Mouse (Mus musculus) lung, embryonic 14.5 days (tissue): ENCODE data around the gene Hist2h2aa2. TPM values are rescaled to one million over a fixed set of nuclear protein-coding genes. Genes with fewer than 3 reads are reported as not detected.

Experiments used
- ATAC-seq: fragments of 200-750 bp; cut with Nextera tagmentation; 2 replicates; pipeline ENCODE4 v1.8.0; 2017; ENCODE audit warnings: mild to moderate bottlenecking, moderate TSS enrichment, moderate library complexity; ENCODE audit not compliant: insufficient read depth
- DNase-seq: peaks from one replicate; pipeline ENCODE4 v3.0.0-alpha.2; 2015
- H3K27ac ChIP-seq: fragments of 300-500 bp; sonication (generic); 2 replicates; pipeline ENCODE4 v1.5.1; 2014; ENCODE audit warnings: low read depth, mild to moderate bottlenecking, moderate library complexity
- H3K27me3 ChIP-seq: fragments of 300-500 bp; sonication (generic); 2 replicates; pipeline ENCODE4 v1.6.1; 2014; ENCODE audit warnings: low read length, control low read depth; ENCODE audit not compliant: insufficient read depth
- H3K36me3 ChIP-seq: fragments of 300-500 bp; sonication (generic); 2 replicates; pipeline ENCODE4 v1.6.1; 2014; ENCODE audit warnings: control low read depth; ENCODE audit not compliant: insufficient read depth
- H3K4me1 ChIP-seq: fragments of 300-500 bp; sonication (generic); 2 replicates; pipeline ENCODE4 v1.6.1; 2014; ENCODE audit warnings: antibody characterized with exemption, control low read depth; ENCODE audit not compliant: insufficient read depth
- H3K4me2 ChIP-seq: fragments of 300-500 bp; sonication (generic); 2 replicates; pipeline ENCODE4 v1.6.1; 2014; ENCODE audit warnings: mild to moderate bottlenecking
- H3K4me3 ChIP-seq: fragments of 300-500 bp; sonication (generic); 2 replicates; pipeline ENCODE4 v1.5.1; 2014; ENCODE audit warnings: low read depth, low read length
- H3K9ac ChIP-seq: fragments of 300-500 bp; sonication (generic); 2 replicates; pipeline ENCODE4 v1.6.1; 2014
- H3K9me3 ChIP-seq: fragments of 300-500 bp; sonication (generic); 2 replicates; pipeline ENCODE4 v1.6.1; 2016; ENCODE audit warnings: low read depth, low read length, control low read depth
- CTCF ChIP-seq: IDR thresholded peaks from 2 replicates; pipeline ENCODE4 v1.5.1; 2016; ENCODE audit warnings: antibody characterized with exemption, low read depth
- WGBS: fragments of 180-500 bp; shearing (Covaris S2); extraction: QIAGEN DNeasy Blood & Tissue Kit; methylation state at CpG from one replicate; pipeline ENCODE4 v1.1.7; 2014; 5-methylcytosine and 5-hydroxymethylcytosine counted together
- polyA plus RNA-seq: library from polyadenylated mRNA; unstranded; fragments of >200 nt; fragmentation: Nextera tagmentation; extraction: Ambion mirVana; gene quantifications from 2 replicates; pipeline ENCODE4 v1.2.1, GENCODE M21; 2014

The Hist2h2aa2 gene
- polyA plus RNA-seq, 1 experiment from 2014 or later = 55.6 TPM

DNA sequence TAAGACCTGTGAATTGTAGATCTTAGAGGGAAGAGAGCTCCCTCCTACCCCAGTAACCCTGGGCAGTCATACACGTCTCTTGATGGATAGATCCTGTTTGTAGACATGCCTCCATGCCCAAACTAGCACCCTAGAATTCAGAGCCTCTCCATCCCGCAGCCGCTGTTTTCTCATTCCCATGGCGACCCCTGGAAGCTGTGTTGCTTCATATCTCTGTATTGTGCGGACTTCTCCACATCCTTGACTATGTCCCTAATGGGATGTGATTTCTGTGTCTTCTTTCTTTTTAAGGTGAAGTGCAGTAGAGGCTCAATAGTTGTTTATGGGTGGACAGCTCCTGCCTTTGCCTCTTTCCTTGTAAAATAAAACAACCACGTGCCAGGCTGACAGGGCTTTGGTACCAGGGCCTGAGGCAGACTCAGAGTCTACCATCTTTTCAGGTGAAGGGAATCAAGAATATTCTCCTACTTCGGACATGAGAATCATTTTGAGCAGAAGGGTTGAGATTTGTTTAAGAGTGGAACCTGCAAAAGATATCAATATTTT lies 24.4 kb upstream of the Hist2h2aa2 start:
- WGBS = 59% methylated on average over 7 of the region's 7 CpGs
- peak overlapping the region; percentile 80 for H3K9ac ChIP-seq
- ATAC-seq (no peak), DNase-seq (peak; percentile 45)
- no peaks in the 10 kb centered on the region for H3K36me3 ChIP-seq
- peaks cover 9% of the 10 kb centered on the region for H3K4me1 ChIP-seq
- no peaks in the 10 kb centered on the region for H3K27me3 ChIP-seq
- TF ChIP-seq CTCF = no peak
- H3K4me3 ChIP-seq = peak overlapping the region; percentile 60; the same call in 1 of the 2 replicates
- H3K27ac ChIP-seq = peak overlapping the region; percentile 99
- no peaks in the 10 kb centered on the region for H3K9me3 ChIP-seq
- peak overlapping the region; percentile 85 for H3K4me2 ChIP-seq

DNA sequence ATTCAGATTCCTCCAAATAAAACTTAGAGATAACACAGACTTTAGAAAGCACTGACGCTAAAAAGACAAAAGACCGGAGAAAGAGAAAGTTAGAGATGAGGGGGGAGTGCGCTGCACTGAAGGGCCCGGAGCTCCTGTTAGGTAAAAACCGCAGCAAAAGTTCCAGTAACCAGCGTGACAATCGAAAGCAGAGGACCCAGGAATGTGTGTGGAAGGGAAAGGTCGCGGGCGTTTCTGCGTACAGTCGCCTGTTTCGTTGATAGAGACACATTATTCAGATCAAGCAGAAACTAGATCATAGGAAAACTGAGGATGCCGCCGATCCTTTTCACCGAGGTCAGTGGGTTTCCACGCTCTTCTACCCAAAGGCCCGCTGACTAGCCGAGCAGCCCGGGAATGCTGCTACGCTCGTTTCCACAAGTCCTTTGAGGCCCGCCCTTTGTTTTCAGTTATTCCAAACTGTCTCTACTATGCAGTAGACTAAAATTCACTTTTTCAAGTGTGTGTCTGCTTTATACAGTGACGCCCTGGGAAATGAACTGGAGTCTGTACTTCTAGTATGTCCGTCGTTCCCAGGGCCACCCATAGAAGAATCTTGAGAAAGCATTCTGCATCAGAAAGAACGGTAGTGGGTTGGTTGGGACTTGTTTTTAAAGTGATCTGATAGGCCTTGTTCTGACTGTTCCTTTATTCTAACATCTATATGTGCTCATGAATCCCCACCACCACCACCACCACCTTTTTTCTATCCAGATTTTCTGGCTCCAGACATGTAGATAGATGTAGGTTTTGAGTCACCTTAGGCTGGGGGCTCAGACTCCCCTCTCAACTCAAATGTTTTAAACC lies 23.7 kb upstream of the Hist2h2aa2 start:
- peak overlapping the region; percentile 85 for H3K4me2 ChIP-seq
- H3K4me3 ChIP-seq = peak overlapping the region; percentile 60
- H3K27me3 ChIP-seq = no peaks in the 10 kb centered on the region
- 0 out of 2 replicates have a peak, but pooled peaks have one; percentile 15 for ATAC-seq
- H3K4me1 ChIP-seq = peaks cover 9% of the 10 kb centered on the region
- DNase-seq = no peak
- peak overlapping the region; percentile 80 for H3K9ac ChIP-seq
- peak overlapping the region; percentile 99 for H3K27ac ChIP-seq
- 6% methylated on average over 27 of the region's 27 CpGs for WGBS
- H3K36me3 ChIP-seq = no peaks in the 10 kb centered on the region
- TF ChIP-seq CTCF = no peak
- no peaks in the 10 kb centered on the region for H3K9me3 ChIP-seq

DNA sequence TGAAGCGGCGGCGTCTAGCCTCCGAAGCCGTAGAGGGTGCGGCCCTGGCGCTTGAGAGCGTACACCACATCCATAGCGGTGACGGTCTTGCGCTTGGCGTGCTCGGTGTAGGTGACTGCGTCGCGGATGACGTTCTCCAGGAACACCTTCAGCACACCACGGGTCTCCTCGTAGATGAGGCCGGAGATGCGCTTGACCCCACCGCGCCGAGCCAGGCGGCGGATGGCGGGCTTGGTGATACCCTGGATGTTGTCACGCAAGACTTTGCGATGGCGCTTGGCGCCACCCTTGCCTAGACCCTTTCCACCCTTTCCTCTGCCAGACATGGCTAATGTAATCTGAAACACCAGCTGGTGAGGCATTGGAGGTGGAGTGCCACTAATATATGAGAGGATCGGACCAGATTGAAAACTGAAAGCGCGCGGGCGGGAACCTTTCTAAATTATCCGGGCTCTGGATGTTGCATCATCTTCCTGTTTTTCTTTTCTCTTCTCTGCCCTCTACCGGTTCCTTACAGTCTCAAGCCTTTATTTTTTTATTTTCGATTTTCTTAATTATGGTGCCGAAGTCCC lies 23.0 kb upstream of the Hist2h2aa2 start, which contains the start of gene Hist2h4:
Gene Hist2h4, minus strand, starts transcription at position 333 of the 572 bp plus-strand sequence.
- H3K4me3 ChIP-seq = peak within 1 kb of the TSS; percentile 60
- peak; percentile 50 for TF ChIP-seq CTCF
- H3K9ac ChIP-seq = peak within 1 kb of the TSS; percentile 80
- H3K27ac ChIP-seq = peak within 1 kb of the TSS; percentile 99
- H3K9me3 ChIP-seq = no peaks in the 10 kb centered on the region
- WGBS = under 1% methylated on average over 40 of the region's 40 CpGs
- peak within 1 kb of the TSS; percentile 85 for H3K4me2 ChIP-seq
- peaks cover 9% of the 10 kb centered on the region for H3K4me1 ChIP-seq
- H3K27me3 ChIP-seq = no peaks in the 10 kb centered on the region
- DNase-seq = peak; percentile 99
- ATAC-seq = peak; percentile 89
- H3K36me3 ChIP-seq = no peaks in the 10 kb centered on the region

DNA sequence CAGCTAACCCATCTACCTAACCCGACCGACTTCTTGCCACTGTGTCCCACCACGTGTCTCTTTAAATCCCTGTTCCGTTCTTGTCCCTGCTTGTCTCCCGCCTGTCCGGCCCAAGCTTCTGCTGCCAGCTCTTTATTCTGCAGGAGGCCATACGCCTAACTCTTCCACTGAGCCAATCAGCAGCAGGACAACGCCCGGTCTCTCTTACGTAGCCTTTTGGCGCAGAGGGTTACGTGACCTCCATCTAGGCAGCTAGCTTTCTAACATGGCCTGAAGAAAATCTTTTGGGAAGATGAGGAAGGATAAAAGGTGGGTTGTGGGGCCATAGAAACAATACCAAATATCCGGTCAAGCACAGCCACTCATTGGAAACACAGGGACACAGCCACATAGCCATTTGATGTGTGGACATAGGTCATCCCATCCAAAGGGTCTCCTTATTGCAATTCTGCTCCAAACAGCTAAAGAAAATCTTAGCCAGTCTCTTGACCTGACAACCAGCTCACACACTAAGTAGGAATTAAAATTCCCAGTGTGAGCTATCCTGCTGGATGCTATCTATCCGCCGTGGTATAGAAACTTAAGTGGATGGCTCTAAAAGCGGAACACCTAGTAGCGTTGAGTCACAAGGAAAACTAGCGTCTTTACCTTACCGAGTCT lies 22.3 kb upstream of the Hist2h2aa2 start:
- peak overlapping the region; percentile 60 for H3K4me3 ChIP-seq
- DNase-seq (peak; percentile 94), ATAC-seq (peak; percentile 89)
- H3K9me3 ChIP-seq = no peaks in the 10 kb centered on the region
- under 1% methylated on average over 19 of the region's 19 CpGs for WGBS
- H3K4me2 ChIP-seq = peak overlapping the region; percentile 85
- peaks cover 6% of the 10 kb centered on the region; the same call in 1 of the 2 replicates for H3K4me1 ChIP-seq
- H3K27ac ChIP-seq = peak overlapping the region; percentile 99
- H3K9ac ChIP-seq = peak overlapping the region; percentile 76
- TF ChIP-seq CTCF = no peak
- no peaks in the 10 kb centered on the region for H3K27me3 ChIP-seq
- no peaks in the 10 kb centered on the region for H3K36me3 ChIP-seq

DNA sequence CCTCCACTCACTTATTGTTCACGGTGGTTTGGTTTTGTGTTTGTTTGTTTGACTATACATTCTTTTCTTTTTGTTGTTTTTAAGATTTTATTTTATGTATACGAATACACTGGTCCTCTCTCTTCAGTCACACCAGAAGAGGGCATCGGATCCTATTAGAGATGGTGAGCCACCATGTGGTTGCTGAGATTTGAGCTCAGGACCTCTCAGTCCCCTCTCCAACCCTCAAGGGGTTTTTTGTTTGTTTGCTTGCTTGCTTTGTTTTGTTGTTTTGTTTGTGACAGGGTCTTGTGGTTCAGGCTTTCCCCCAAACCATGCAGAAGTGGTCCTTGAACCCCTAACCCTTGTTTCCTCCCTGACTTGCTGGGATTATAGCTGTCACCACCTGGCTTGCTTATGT lies 21.5 kb upstream of the Hist2h2aa2 start:
- H3K9ac ChIP-seq = peak overlapping the region; percentile 76
- H3K4me2 ChIP-seq = peak overlapping the region; percentile 85

DNA sequence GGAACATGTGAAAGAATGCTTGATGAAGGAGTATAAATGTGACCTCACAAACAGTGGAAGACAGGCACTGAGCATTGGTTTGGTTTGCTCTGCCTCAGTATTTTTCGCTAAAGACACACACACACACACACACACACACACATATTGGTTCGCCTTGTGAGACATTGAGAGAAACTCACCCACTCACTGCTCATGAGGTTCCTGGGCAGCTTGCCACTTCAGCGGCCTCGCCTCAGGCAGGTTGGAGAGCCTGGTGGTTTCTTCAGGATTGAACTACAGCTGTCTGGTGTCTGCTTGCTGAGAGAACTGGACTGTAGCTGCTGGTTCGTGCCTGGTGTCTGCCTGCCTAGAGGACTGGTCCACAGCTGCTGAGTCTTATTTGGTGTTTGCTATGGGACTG lies 20.1 kb upstream of the Hist2h2aa2 start:
- no peak overlapping the region for H3K27ac ChIP-seq
- WGBS = 87% methylated on average over 5 of the region's 5 CpGs
- H3K4me2 ChIP-seq = no peak overlapping the region
- H3K4me3 ChIP-seq = no peak overlapping the region
- no peak for DNase-seq
- H3K27me3 ChIP-seq = no peaks in the 10 kb centered on the region
- no peak for ATAC-seq
- no peaks in the 10 kb centered on the region for H3K9me3 ChIP-seq
- H3K36me3 ChIP-seq = no peaks in the 10 kb centered on the region
- H3K4me1 ChIP-seq = peaks cover 3% of the 10 kb centered on the region; the same call in 1 of the 2 replicates
- H3K9ac ChIP-seq = no peak overlapping the region
- TF ChIP-seq CTCF = no peak

More for the DNA sequence above, 21.5 kb upstream of the Hist2h2aa2 start:
- Histone ChIP-seq H3K27me3 (no peaks in the 10 kb centered on the region), H3K9me3 (no peaks in the 10 kb centered on the region), H3K4me3 (peak overlapping the region; percentile 60), H3K36me3 (no peaks in the 10 kb centered on the region), H3K27ac (peak overlapping the region; percentile 99), H3K4me1 (peaks cover 3% of the 10 kb centered on the region; the same call in 1 of the 2 replicates)
- ATAC-seq (no peak), DNase-seq (peak; percentile 13)
- 0 out of 2 replicates have a peak, but pooled peaks have one; percentile 7 for TF ChIP-seq CTCF
- WGBS = 41% methylated on average over 3 of the region's 3 CpGs
